Mouse (Mus musculus) WW6 (cell line): Measurements from ENCODE around the gene Prrt1.
A peak's percentile ranks its signal among the peaks of the same experiment; 100 is the strongest.

Source experiments
- DNase-seq: peaks from one replicate; pipeline ENCODE4 v3.0.0-alpha.2; 2013; ENCODE audit warnings: low read depth, low spot score

Gene Prrt1

DNA sequence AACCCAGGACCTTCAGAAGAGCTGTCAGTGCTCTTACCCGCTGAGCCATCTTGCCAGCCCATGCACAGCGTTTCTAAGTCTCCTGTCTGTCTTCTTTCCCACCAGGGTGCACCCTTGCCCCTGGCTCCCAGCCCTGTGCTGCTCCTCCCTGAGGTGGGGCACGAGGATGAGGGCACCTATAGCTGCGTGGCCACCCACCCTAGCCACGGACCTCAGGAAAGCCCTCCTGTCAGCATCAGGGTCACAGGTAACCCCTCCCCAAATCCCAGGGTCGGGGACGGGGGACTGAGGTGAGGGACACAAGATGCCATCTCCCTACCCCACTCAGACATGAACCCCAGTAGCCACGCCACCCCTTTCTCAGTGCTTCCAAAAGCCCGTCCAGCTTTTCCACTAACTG is 29.4 kb upstream of the Prrt1 start:
- DNase-seq = no peak

- DNase-seq = no peak
These were observed 27.5 kb upstream of the Prrt1 start for GRCm38 (mm10) chr17:34601796-34602195.

DNA sequence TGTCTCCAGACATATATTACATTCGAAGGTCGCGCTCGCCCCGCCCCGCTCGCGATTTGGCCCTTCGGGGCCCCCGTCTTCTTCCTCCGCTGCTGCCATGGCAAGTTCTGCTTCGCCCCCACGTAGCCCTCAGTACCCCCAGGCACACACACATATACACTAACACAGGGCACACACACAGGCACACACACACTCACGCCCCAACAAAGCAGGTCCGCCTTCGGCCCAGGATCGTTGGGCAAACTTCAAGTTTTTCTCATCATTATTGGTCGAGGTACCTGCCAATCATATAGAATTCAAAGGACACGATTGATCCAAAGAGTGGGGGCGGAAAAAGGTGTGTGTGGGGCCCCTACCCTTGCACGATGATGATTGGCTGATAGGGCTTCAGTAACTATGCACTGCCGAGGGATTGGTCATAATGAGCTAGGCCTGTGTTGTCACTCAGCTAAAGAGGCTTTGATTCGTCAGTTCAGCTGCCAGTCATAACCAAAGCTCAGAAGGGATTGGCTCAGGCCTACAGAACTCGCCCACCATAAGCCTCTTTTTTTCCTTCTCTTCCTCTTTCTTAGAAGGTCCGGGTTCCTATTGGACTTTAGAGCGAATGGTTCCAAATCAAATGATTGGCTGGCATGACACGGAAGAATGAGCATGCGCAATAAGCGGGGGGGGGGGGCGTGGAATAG is 25.8 kb upstream of the Prrt1 start, which contains the start of gene Rnf5:
Gene Rnf5 (minus strand): TSS at position 316 of the 686 bp plus-strand sequence.
- peak; percentile 98 for DNase-seq

GRCm38 (mm10) chr17:34604061-34604508 is 25.2 kb upstream of the Prrt1 start, which contains the start of gene Agpat1:
TSS of gene Agpat1 (plus strand) at chr17:34604262.
- no peak for DNase-seq

GRCm38 (mm10) chr17:34604511-34605237 is 24.7 kb upstream of the Prrt1 start:
- DNase-seq = no peak

- no peak for DNase-seq
These were observed 23.7 kb upstream of the Prrt1 start for GRCm38 (mm10) chr17:34605609-34606008.

DNA sequence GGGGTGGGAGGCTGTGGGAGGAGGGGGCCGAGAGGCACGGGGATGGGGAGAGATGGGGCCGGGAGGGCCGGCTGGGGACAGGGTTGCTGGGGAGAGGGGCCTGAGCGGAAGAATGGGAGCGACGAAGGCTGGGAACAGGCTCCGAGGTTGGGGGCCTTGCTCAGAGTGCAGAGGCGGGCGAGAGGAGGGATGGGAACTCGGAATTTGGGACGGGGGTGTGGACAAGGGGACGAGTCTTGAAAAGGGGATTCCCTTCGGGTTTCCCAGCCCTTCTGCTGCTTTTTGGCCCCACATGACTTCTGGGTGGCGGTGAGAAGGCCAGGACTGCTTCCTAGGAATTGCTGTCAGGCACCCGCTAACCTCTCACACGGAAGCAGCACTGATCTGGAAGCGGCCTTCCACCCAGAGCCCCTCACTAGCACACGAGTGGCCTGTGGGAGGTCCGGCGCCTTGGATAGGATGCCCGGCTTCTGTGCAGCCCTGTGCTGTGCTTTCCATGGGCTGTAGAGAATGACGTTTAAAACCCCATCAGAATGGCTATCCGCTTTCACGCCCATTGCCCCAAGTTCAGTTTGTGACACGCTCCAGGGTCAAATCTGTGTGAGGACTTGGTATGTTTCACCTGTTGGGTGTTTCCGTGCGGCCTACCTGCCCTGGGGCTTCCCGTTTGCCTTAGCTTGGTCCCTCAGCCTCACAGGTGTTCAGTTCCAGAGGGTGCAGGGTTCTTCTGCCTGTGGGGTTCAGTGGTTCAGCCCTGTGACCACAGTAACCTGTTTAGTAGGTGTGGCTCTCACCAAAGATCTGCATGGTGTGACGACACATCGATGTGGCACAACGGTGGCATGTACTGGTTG is 22.9 kb upstream of the Prrt1 start:
- DNase-seq = no peak

DNA sequence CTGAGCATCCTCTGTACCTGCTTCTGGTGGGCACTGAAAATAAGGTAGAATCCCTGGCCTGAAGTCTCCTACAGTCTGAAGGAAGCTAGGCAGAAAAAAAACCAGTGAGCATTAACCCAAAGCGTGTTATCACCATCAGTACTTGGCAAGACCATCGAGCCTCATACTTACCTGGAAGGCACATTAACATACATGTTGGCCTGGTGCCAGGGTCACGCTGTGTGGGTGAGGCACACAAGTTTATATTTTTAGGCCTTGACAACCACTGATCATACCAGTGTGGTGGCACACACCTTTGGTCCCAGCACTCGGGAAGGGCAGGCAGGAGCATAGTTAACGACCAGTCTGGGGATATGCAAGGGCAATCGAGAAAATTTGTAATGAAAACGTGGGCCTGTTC is 21.3 kb upstream of the Prrt1 start:
- DNase-seq = no peak

GRCm38 (mm10) chr17:34611050-34611449 is 18.3 kb upstream of the Prrt1 start:
- DNase-seq = no peak

DNA sequence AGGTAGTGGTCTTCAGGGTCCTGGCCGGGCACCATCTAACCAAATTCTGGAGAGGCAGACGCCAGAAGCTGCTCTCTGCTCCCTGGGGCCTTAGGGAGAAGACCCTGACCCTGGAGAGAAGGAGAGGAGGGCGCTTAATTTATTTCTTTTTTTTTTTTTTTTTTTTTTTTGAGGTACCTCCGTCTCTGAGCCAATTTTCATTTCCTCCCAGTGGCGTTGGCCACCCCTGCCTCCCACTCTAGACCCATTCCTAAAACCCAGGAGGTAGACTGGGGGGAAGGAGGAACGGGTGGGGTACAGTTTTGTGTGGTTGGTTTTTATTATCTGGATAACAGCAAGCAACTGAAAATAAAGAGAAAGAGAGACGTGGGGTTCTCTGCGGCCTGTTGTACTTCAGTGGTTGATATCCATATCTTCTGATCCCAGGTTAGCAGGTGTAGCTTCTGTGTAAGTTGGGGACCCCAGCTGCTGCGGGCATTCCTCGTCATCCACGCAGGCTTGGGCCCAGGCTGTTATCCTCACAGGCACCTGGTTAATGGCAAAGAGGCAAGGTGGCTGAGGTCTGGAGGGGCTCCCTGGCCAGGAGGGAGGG is 16.2 kb upstream of the Prrt1 start:
- DNase-seq = no peak

DNA sequence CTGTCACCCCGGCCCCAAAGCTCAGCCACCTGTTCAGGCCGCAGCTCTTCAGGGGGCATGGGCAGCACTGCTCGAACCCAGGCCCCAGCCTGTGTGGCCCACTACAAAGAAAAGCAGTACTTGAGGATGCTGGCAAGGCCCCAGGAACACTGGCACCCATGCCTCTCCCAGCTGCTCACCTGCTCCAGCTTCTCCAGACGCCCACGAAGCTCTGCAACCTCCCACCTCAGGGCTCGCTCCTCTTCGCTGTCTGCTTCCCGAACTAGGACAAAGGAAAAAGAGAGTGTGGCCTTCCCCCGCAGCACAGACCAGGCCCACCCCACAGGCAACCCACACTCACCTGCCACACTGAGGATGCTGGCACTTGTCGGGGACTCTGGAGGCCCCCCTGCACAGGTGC is 15.5 kb upstream of the Prrt1 start:
- no peak for DNase-seq

DNA sequence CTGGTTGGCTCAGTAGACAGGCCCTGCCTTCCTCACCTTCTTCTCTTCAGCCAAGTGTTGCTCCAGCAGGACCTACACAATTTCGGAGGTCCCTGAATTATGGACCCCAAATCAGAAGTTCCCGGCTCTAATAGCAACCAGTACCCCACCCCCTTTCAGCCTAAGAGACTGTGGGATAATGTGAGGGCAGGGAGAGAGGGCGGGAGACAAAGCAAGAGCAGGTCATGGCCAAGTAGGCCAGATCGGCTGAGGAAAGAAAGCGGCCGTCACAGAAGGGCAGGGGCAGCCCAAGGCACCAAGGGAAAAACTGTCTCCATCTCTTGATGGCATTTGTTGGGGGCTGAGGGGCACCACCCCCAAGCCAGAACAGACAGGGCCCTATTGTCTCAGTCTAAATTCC is 13.5 kb upstream of the Prrt1 start, which contains the start of gene Egfl8:
Gene Egfl8 (minus strand): TSS at position 101 of the 400 bp plus-strand sequence.
- DNase-seq = no peak

- DNase-seq = no peak
These were observed 10.3 kb upstream of the Prrt1 start for GRCm38 (mm10) chr17:34618999-34619398.

DNA sequence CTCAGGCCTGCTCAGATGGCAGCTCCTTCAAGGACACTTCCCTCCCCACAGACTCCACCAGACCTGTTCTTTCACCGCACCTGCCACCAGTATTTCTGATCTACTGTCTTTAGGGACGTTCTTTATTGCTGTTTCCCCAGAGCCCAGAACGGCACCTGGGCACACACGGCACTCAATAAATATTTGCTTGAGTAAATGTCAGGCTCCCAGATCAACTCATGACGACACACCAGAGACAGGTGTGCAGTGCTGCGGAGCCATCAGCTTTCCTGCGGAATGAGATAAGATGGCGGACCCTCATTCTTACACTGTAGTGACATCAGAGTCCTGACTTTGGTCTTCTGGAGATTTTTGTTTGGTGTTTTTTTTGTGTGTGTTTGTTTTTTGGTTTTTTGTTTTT is 8.3 kb upstream of the Prrt1 start:
- DNase-seq = no peak

GRCm38 (mm10) chr17:34623161-34623560 is 6.2 kb upstream of the Prrt1 start:
- DNase-seq = no peak

- no peak for DNase-seq
These were observed 4.4 kb upstream of the Prrt1 start for GRCm38 (mm10) chr17:34624981-34625380.

DNA sequence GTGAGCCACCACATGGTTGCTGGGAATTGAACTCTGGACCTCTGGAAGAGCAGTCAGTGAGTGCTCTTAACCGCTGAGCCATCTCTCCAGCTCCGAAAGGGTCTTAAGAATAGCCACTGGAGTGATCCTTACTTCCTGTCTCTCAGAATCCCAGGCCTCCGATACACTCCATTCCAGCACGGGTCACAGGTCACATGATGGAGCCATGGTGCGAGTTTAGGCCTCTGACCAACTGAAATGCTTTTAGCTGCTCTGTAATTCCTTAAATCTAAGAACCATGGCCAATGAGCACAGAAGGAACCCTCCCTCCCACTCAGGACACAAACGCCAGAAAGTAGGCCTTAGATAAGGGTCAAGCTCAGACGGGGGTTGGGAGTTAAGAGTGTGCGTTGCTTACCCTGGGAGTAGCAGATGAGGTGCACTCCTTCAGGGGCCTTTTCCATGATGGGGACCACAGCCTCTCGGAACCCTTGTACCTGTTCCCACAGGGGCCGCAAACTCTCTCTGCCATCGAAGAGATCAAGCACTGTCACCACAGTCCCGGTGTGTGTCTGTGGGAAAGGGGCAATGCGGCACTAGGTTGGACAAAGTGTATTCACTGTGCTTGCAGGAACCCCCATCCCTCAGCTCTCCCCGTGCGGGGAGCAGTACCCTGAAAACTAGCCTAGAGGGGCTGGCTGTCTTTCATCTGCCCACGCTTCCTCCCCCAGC is 3.1 kb upstream of the Prrt1 start:
- DNase-seq = no peak

- no peak for DNase-seq
These were observed 2.6 kb upstream of the Prrt1 start for GRCm38 (mm10) chr17:34626773-34627092.

GRCm38 (mm10) chr17:34627093-34627942 is 2.0 kb upstream of the Prrt1 start:
- no peak for DNase-seq

- DNase-seq = no peak
These were observed 1.2 kb upstream of the Prrt1 start, which contains the start of gene Ppt2 for GRCm38 (mm10) chr17:34627943-34628643. TSS of gene Ppt2 (minus strand) at chr17:34628510.
